Comparison of ENCODE assay signal across 20 mouse cellular contexts in the genomic region with DNA sequence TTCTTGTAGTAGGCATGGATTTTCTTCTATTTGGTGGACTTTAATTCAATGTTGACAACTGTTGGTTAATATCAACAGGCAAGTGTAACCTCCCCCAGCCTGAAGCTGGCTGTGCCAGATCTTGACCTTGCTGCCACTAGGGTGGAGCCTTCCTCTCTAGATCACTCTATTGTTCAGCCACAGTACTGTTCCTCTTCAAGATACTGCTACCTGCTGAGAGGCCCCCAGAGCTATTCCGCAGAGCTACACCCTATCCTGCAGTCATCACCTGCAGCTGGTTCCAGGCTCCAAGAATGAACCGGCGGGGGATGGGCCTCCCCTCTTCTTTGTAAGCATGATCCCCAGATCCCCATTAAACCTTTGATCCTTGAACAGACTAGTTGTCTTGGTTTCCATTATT.
"Had no signal": no experiment of that assay in that cellular context is flagged by ENCODE, and none has a peak within 500 bp of the region (broad histone marks: within the 10 kb centered on the region; RNA-seq: fewer than 3 reads in every experiment).

No protein-coding gene starts in this region.

- H3K4me3 ChIP-seq: heart, embryonic 10.5 days; heart, embryonic 12.5 days; hindbrain, embryonic 10.5 days; hindbrain, embryonic 12.5 days; intestine, embryonic 15.5 days; limb, embryonic 13.5 days; limb, embryonic 15.5 days; liver, embryonic 12.5 days had no signal

- H3K4me1 ChIP-seq: heart, embryonic 10.5 days; heart, embryonic 12.5 days; hindbrain, embryonic 10.5 days; hindbrain, embryonic 12.5 days; intestine, embryonic 15.5 days; limb, embryonic 13.5 days; limb, embryonic 15.5 days; liver, embryonic 12.5 days had no signal

- H3K36me3 ChIP-seq: heart, embryonic 10.5 days; heart, embryonic 12.5 days; hindbrain, embryonic 10.5 days; hindbrain, embryonic 12.5 days; intestine, embryonic 15.5 days; limb, embryonic 13.5 days; limb, embryonic 15.5 days; liver, embryonic 12.5 days had no signal

- H3K27me3 ChIP-seq: heart, embryonic 12.5 days; hindbrain, embryonic 12.5 days; intestine, embryonic 15.5 days; limb, embryonic 13.5 days; limb, embryonic 15.5 days; liver, embryonic 12.5 days had no signal

- H3K27ac ChIP-seq: heart, embryonic 10.5 days; hindbrain, embryonic 10.5 days; hindbrain, embryonic 12.5 days; hindbrain, embryonic 14.5 days; intestine, embryonic 15.5 days; limb, embryonic 13.5 days; limb, embryonic 15.5 days; liver, embryonic 12.5 days; liver, embryonic 14.5 days had no signal

- H3K9me3 ChIP-seq: heart, embryonic 10.5 days; heart, embryonic 12.5 days; hindbrain, embryonic 10.5 days; hindbrain, embryonic 12.5 days; intestine, embryonic 15.5 days; limb, embryonic 13.5 days; limb, embryonic 15.5 days; liver, embryonic 12.5 days had no signal

- DNase-seq: gastrocnemius, postnatal 14 days; heart, adult 18-20 months; heart, postnatal 10 days; heart, postnatal 4 days; kidney, adult 18-20 months; kidney, adult 8-10 months; kidney, postnatal 10 days; kidney, postnatal 25 days; kidney, postnatal 4 days; left cerebral cortex, postnatal 4 days had no signal
